Mouse (Mus musculus): ENCODE measurements at regions not wholly inside any gene's neighbourhood (a gene's known extent, or its start where the extent isn't known, plus 50 kb on each side); places are given as distances from the start of the nearest gene placed in this dataset.

DNA sequence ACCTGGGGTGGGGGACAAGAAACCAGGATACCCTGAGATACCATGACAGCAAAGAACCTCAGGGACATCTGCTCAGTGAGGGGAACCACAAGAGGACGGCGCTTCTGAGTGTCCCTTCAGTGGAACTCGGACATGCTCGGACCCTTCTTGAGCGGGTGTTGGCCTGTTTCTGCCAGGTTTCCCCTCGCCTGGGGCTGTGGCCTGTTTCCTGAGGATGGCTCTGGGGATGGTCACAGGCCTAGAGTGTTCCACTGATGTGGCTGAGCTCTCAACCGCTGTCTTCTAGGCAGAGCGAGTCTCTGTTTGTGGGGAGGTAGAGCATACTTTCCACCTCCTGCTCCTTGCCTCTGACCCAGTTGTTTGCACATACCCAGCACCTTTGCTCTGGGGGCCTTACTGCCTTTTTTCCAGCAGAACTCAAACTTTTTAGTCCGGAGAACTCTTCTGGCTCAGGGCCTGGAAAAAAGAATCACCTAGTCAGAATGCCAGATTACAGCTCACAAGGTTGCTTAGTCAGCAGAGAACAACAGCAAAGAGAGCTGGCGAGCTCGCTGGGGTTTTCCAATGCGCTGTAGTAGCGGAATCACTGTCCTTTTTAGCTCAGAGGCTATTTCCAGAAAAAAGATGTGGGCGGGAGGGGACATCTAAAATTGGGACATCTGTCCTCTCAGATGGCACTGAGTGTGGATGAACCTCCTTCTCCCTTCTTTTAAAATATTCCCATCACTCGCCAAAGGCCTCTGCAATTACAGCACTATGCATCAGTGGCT lies 65.3 kb downstream of the Med10 start:
- no peak for DNase-seq (ENCODE audit: low spot score)

DNA sequence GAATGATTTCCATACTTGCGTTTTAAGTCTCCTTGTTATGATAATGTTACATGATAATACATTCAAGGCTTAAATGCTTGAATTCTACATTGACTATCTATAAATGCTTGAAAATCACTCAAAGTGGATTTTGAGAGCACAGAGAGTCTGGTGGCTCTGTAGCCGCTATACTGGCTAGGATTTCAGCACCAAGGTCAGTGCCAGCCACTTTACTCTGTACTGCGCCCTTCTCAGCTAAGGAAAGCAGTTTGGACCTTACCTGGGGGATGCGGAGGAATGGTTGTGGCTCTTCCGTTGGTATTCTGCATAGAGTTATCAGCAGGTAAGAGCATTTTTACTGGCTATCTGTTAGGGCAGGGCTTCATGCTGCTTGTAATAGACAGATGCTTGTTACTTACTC lies 94.3 kb downstream of the Med10 start:
- DNase-seq (ENCODE audit: low spot score) = peak; percentile 7

DNA sequence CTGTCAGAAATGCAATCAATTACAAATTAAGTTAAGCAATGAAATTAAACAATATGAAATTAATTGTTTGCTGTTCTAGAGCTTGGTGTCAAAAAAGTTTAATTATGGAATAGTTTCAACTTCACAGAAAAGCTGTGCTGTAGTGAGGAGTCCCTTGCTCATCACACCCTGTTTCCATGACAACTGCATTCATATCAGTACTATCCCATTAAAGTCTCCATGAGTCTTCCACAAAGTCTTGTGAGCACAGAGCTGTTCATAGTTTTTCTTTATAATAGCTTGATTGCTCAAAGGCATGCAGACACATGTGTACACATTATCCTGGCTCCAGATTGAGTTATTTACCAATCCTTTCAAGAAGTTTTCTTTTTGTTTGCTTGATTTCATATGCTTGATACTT lies 98.9 kb downstream of the Med10 start:
- DNase-seq (ENCODE audit: low spot score) = no peak

DNA sequence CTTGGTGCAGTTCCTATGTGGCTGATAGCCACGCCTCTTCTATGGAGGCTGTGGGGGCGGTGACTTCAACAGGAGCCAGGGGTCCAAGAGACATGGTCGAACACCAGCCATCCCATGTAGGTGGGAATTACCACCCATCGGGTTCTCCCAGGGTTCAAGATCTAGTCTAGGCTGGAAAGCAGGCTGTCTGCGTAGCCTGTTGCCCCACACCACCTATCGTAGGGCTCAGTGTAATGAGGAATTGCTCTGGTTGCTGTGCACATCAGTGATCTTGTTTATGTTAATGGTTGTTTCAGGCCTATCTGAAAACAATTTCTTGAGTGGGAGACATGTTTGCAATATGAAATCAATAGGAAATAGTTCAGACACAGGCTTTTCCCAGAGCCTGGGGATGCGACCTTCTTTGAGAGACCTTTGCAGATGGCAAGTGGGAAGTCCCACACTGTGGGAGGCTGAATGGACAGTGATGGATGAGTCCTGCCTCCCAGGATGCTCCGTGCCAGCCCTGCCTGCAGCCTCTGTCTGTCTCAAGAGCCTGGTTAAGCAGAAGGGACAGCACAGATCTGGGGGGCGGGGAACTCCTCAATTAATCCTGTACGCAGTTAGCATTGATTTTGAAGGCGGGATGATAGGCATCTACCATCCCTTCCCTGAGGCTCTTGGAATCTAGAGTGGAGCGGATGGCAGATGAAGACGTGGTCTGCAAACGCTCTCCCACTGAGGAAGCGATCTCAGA lies 104.8 kb downstream of the Med10 start:
- DNase-seq (ENCODE audit: low spot score) = no peak

DNA sequence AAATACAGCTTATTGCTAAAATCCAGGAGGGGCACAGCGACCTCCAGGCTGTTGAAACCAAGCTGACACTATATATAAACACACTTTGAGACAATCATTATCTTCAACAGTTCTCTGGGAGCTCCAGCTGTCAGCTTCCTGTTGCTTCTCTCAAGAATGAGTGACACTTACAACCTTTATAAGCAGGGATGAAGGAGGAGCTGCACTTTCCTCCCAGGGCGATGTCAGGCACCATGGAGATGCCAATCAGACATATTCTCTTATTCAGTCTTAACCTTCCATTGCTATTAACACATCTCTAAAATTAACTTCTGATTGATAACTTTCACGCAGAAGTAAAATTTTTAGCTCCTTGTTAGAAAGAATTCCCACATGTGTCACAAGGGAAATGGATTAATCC lies 113.6 kb downstream of the Med10 start:
- DNase-seq (ENCODE audit: low spot score) = no peak

DNA sequence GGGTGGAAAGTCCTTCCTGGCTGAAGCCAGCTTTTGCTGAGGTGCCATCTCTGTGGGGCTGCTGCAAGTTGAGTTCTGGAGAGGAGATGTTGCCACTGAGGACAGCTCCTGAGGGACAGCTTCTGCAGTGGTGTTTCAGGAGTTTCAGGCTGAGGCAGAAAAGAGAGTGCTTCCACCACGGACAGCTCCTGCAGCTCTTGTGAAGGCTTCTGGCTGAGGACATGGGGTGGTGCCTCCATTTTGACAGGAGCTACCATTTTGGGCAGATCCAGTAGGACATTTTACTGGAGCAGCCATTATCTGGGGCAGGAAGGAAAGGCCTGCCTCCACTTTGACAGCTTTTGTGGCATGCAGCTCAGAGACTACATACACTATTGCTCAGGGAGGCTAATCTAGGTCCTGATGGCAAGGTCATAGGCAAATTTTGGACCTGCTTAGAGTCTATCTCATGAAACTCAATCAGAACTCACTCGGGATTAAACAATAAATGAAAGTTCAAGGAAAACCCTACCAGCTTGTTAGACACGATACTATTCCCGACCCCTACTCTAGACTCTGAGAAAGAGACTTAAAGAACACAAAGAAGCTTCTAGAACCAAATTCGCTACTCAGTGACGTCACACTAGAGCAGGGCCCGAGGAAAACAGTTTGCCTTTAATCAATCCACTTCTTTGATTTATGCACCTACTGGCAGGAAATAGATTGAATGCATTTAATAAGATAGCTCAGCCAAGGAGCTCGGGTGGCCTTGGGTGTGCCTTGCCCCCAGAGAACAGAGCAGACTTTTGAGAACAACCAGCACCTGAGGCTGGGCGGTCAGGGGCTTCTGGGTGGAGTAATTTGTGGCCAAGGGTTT lies 130.7 kb downstream of the Med10 start:
- DNase-seq (ENCODE audit: low spot score) = no peak

DNA sequence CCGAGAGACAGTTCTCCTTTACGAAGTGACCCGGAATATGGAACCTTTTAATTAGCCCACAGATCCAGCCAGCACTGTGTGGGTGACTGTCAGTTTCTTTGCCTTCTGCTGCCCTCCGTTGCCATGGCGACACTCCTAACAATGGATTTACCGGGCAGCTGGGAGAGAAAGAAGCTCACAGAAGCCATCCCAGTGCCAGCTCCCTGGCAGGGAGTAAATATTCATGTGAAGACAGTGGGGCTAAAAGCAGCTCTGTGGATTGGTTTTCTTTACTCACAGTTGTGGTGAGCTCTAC lies 131.3 kb downstream of the Med10 start:
- no peak for DNase-seq (ENCODE audit: low spot score)

DNA sequence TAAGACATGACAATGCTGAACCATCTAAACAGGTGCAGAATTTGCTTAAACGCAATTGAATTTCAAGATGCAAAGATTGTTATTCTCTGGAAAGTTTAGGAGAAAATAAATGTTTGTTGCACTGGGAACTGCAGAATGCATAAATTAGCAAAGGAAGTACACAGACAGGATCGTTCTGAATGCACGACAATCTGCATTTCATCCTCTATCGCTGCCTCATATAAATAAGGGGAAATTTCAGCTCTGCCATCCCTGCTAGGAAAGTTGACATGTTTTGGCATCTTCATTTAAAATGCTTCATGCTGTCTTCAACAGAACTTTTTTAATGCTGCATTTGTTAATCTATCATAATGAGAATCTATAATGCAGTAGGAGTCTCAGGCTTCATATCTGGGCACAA lies 137.6 kb downstream of the Med10 start:
- no peak for DNase-seq (ENCODE audit: low spot score)

DNA sequence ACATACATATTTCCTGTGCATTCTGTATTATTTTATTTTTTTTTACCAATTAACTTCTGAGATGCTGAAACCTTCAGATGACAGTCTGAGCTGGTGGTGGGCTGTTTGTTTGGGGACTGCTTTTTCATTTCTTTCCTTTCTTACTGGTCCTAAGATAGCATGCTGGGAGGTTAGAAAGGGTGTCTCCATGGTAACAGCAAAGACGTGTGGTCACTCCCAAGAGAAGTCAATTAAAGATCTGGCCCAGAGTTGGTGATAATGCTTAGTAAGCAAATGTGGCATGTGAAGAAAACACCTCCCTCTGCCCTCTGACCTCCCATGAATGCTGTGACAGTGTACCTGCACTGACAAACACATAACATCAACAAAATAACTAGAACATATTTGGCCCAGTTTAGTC lies 142.5 kb downstream of the Med10 start:
- DNase-seq (ENCODE audit: low spot score) = no peak

DNA sequence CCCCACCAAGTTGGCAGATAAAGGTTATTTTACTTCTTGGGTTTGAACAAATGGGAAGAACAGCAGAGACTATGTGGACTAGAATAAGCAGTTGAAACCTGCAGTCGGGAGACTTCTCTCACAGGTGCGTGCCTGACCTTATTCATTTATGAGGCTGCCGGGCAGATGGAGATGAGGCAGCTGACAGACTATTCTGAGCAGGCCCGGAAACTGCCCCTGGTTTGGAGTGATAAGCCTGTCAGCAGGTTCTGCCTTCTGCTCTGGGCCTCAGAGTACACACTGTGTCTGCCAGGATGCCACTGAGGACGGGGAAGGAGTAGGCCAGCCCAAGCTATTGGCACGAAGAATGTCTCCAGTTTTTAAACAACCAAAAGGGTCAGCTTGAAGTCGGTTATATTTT lies 144.4 kb downstream of the Med10 start:
- no peak for DNase-seq (ENCODE audit: low spot score)

DNA sequence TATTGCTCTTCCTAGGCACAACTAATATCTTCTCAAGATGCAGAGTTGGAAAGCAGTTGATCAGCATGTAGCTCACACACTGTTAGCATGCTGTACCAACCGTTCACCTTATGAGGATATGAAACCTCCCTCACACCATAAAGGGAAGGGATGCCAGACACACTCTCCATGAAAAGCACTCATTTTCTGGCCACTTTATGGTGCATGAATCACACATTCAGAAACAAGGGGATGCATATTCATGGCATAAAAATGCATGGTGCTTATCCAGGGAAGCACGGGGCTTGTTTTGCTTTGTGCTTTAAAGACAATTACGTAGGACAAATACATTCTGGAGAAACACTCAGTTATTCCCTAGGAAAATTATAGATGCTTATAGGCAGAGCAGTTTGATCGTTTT lies 149.9 kb downstream of the Med10 start:
- DNase-seq (ENCODE audit: low spot score) = no peak

DNA sequence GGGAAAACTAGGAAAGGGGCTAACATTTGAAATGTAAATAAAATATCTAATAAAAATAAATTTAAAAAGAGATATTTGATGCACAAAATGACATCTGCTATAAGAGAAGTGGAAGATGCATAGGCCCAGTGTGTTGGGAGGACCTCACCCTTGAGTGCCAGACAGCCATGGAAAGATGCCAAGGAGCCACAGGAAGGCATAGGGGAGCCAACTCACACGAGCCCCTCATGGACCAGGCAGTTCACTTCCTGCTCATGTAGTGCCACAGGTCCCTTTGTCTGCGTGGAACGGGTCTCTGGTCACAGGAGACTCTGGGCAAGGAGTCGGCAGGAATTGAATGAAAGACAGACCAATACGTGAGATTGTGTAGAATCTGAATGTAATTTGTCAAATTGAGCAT lies 152.0 kb downstream of the Med10 start:
- DNase-seq (ENCODE audit: low spot score) = no peak

DNA sequence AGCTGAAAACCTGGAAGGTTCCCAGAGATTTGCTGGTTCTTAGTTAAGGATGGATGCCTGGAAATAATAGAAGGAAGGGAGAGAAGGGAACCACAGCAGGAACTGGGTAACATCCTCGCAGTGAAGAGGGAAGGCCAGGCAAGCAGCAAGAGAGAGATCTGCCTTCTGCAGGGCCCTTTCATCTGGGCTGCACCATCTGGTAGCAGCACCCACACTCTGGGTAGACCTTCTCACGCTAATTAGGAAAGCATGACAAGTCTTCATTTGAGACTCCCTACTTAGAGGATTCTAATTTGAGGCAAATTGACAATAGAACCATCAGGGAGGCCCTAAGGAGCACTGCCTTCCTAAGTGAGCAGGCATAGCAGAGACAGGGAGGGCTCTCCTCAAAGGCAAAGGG lies 153.3 kb downstream of the Med10 start:
- DNase-seq (ENCODE audit: low spot score) = no peak

DNA sequence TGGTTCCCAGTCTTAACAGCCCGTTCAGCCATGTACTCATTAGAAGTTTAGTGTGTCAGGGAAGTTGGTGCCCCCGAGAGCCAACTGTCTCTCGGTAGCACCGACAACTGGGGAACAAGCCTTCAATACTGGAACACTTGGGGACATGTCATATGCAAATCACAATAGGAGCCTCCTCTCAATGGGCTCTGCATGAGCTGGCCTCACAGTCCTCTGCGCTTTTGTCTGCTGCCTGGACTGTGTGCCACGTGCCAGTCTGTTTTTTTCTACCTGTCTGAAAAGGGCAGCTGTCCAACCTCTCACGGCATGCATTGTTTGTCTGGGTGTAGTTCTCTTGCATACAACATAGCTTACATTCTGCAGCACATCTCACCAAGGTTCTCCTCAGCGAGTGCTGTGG lies 161.7 kb downstream of the Med10 start:
- no peak for DNase-seq (ENCODE audit: low spot score)

DNA sequence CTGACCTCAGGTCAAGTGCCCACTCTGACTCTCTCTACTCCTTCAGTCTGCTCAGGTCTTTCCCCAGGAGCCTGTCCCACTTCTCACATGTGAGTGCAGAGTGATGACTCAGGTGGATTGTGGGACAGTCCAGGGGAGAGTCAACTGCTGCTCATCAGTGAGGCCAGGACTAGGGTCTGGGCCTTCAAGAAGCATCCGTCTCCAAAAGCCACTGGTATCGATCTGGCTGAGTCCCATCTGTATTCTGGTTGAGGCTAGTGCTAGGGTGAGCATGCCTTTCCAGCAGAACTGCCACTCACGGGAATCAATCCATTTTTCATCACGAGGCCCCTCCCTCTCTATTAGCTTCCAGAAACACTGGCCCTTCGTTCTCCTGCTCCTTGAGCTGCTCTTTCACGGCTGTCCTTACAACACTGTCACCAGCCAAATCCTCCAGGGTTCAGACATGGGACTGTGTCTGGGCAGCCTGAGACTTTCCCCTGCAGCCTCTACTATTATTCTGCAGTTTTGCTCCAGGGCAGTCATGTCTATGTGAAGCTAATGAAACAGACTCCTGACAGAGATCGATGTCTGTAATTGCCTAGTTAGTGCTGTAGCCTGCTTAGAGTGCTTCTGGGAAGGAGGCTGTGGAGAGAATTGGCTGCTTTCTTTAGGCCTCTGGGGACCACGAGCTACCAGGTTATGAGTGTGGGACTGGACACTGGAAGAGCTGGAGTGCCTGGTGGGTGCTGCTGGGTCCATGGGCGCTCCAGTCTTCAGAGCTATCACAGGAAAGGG lies 169.3 kb downstream of the Med10 start:
- DNase-seq (ENCODE audit: low spot score) = no peak

DNA sequence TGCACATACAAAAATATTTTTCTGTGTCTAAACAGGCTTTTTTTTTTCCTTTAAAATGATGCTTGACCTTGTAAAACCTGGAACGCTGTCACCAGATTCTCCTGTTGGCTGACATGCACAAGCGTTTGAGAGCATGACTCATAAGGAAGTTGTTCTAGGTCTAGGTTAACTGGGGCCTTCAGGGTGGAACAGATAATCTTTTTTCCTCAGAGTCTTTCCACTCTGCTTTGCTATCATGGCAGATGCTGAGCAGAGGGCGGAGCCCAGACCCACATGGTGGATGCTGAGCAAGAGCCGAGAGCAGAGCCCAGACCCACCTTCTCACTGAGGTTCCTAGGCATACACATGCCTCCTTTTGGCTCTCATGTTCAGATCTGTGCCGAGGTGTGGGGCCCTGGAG lies 172.6 kb downstream of the Med10 start:
- DNase-seq (ENCODE audit: low spot score) = no peak

DNA sequence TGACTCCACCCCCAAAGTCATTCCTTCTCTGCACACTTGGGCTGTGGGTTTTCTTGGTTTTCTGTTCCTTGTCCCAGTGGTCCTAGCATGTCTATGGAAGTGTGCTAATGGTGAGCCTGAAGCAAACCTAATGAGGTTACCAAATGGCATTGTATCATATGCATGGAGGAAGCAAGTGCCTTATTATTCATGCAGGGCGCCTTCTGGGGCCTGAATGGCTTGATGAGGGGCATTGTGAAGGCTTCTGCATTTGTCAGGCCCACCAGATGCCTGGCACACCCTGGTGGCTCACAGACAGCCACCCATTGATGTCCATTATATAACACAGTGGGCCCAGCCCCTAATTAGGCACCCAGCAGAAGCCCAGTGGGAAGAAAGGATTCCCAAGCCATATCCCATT lies 182.0 kb downstream of the Med10 start:
- no peak for DNase-seq (ENCODE audit: low spot score)

DNA sequence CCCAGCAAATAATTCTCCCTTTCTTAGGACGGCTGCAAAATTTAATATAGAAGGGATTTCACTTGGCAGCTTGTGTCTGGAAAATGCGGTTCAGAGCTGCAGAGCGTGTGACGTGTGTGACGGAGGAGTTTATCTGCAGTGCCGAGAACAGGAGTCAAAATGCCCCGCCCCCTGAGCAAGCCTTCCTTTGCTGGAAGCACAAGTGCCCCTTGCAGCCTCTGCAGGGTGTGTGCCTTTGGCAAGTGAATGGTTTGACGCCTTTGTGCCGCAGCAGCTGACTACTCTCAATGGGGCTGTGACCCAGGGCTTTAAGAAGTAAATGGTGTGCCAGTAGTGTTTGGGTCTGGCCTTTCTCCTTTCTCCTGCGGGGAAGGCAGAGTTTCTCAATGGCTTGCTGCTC lies 185.0 kb downstream of the Med10 start:
- DNase-seq (ENCODE audit: low spot score) = no peak

DNA sequence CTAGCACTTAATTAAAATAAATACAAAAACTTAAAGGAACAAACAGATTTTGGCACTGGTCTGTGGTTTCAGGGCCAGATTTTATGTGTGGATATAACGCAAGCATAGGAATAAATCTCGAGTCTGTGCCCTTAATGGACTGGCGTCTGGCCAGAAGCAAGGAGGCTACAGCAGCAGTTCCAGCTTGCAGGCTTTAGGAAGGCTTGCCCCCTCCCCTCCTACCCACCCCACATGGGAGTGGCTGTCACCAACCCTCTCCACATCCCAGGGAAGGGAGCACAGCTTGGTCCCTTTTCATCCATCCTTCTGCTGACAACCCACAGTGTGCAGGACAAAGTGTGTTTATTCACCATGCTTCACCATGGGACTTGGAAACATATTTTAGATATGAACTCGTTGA lies 186.1 kb downstream of the Med10 start:
- DNase-seq (ENCODE audit: low spot score) = no peak

DNA sequence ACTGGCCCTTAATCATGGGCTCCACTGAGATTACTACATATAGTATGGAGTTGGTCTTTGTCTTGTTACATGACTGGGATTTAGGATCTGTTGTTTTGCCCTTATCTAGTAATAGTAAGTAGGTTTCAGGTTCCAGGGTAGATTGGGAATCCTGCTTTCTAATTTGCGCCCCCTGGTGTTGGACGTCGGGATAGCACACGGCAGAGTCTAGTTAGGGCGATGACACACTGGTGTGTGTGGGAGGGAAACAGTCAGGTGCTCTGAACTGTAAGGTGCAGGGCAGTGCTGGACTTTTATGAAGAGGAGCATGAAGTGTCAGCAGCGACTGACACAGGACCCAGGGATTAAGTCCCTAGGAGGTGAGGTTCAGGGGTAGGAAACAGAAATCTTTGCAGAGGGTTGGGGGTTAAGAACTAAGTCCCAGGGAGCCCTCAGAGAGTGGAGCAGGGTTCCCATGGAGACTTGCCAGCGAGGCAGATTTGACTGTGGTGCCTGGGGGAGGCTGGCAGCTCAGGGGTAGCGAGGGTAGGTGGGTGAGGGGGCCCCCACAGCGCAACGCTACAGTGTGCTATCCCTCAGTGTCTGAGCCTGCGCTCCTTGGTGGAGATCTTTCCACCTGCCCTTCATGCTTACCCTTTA lies 189.2 kb downstream of the Med10 start:
- peak; percentile 45 for DNase-seq (ENCODE audit: low spot score)

DNA sequence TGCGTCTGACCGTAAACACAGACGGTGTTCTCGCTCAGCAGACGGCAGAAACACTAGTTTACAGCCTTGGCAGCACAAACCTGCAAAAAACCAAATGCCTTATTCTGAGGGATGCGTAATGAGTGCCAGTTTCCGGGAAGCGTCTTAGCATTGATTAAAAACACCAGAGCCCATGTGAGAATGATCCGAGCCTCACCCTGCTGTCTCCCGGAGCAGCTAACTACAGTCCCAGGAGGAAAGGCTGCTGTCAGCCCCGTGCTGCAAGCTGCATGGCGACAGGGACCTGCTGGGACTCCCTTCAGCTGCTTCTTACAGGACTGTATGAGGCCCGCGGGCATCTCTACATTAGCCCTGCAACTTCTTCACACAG lies 189.7 kb downstream of the Med10 start:
- no peak for DNase-seq (ENCODE audit: low spot score)

DNA sequence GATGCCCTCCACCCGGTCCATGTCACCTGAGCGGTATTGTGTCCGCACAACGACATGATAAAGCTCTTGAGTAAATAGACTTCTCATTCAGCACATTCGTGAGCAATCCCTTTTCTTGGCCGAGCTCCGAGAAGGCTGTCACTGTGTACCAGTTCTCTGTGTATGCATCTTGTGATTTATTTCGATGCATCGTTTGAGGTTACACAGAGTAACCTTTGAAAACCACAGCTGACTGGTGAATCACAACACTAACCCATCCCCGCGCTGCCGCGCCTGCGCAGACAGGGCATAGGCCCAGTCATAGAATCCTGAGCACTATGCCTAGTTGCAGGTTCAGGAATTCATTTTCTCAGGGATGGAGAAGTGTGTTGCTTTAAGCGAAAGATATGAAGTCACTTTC lies 201.4 kb downstream of the Med10 start:
- peak; percentile 29 for DNase-seq (ENCODE audit: low spot score)

Data from urinary bladder, postnatal 25 days (tissue).